ENCODE assay signal across 8 mouse cellular contexts in genomic region chr8:73354201-73354881, GRCm38 (mm10). TPM values are rescaled to one million over a fixed set of nuclear protein-coding genes. Genes with fewer than 3 reads are reported as not detected.
DNase-seq lines count a peak whose midpoint lies in the region; ATAC-seq and TF ChIP-seq lines count a peak whose summit lies in the region.

No protein-coding gene starts in this region.

- peak overlapping the region; percentile 83 for H3K4me3 ChIP-seq in cortical plate, adult 2 months (ENCODE audit: insufficient read depth, low read length)
- H3K4me3 ChIP-seq in intestine, embryonic 14.5 days (ENCODE audit: low read depth, low read length) = peak overlapping the region; percentile 81

- H3K9me3 ChIP-seq in intestine, embryonic 14.5 days (ENCODE audit: control insufficient read depth, low read length) = no peaks in the 10 kb centered on the region

- peak; percentile 66 for DNase-seq in adrenal gland, adult 2 months
- DNase-seq in gastrocnemius, postnatal 14 days = peak; percentile 39
- DNase-seq in intestine, embryonic 14.5 days (ENCODE audit: low spot score) = peak; percentile 76
- peak; percentile 80 to 91 for DNase-seq in left cerebral cortex, postnatal 25 days (ENCODE audit: low spot score in 2 of 2)
- DNase-seq in right cerebral cortex, postnatal 25 days = peak; percentile 83

- no peaks in the 10 kb centered on the region; the same call in 1 of the 2 replicates for H3K4me1 ChIP-seq in cortical plate, adult 2 months (ENCODE audit: control insufficient read depth, insufficient read depth, low read length)
- H3K4me1 ChIP-seq in intestine, embryonic 14.5 days (replicated peaks; ENCODE audit: control insufficient read depth, insufficient read depth, low read length) = peaks cover 15% of the 10 kb centered on the region

- H3K4me2 ChIP-seq in intestine, embryonic 14.5 days (ENCODE audit: low read length) = peak overlapping the region; percentile 81

- TF ChIP-seq POLR2A in cortical plate, adult 2 months (IDR thresholded peaks at IDR 0.05; ENCODE audit: extremely low read depth, insufficient read depth, low read length) = peak; percentile 67

- under 1% methylated on average over 25 of the region's 25 CpGs for WGBS in intestine, embryonic 14.5 days

- no peaks in the 10 kb centered on the region for H3K36me3 ChIP-seq in intestine, embryonic 14.5 days (ENCODE audit: control insufficient read depth, insufficient read depth, low read length)

- intact Hi-C loops in gastrocnemius, postnatal 14 days (cut with DNase I; ENCODE audit: low total_unique reads) = loop anchor here (10.0 kb wide), 1 partner anchor 120 kb away; no protein-coding TSS in a partner anchor
- intact Hi-C loops in left cerebral cortex, postnatal 25 days (cut with DNase I) = loop anchor here (2.0 to 10.0 kb wide), 5 partner anchors 347 to 1568 kb away; no protein-coding TSS in a partner anchor

- peak overlapping the region; percentile 53 for H3K27ac ChIP-seq in cortical plate, adult 2 months (ENCODE audit: insufficient read depth, low read length)
- peak overlapping the region; percentile 74 for H3K27ac ChIP-seq in intestine, embryonic 14.5 days (ENCODE audit: low read depth)

- no peak for TF ChIP-seq CTCF in cortical plate, adult 2 months (IDR thresholded peaks at IDR 0.05; ENCODE audit: extremely low read depth, insufficient read depth, low read length)

- peak; percentile 24 for ATAC-seq in intestine, embryonic 14.5 days (replicated peaks; ENCODE audit: low FRiP score, low TSS enrichment, low read depth)
- peak; percentile 9; the same call in 1 of the 2 replicates for ATAC-seq in megakaryocyte progenitor cell, adult 5-6 weeks (replicated peaks; ENCODE audit: poor library complexity)
- no peak for ATAC-seq in erythroid progenitor cell, adult 5-6 weeks (replicated peaks; ENCODE audit: low FRiP score, poor library complexity, severe bottlenecking)

- no peaks in the 10 kb centered on the region for H3K27me3 ChIP-seq in intestine, embryonic 14.5 days (replicated peaks; ENCODE audit: control insufficient read depth, insufficient read depth, low read length)

- peak overlapping the region; percentile 42 for H3K9ac ChIP-seq in intestine, embryonic 14.5 days (ENCODE audit: low read length)

RNA-seq across cellular contexts. Expression of gene Large1, which starts 1.0 kb away (rescaled TPM):
- 10 to 100 TPM; 22.2 to 26.7 TPM for total RNA-seq in adrenal gland, adult 2 months (2021)
- 7.8 and 8.8 TPM in 2 replicates for polyA plus RNA-seq in adrenal gland, adult 2 months (2012; rRNA removed)
- 78.8 and 84.5 TPM in 2 replicates for polyA plus RNA-seq in cortical plate, adult 2 months (2012; rRNA removed)
- 10 to 100 TPM; 17.7 to 19.0 TPM for total RNA-seq in gastrocnemius, postnatal 14 days (2021)
- 14.6 and 15.3 TPM in 2 replicates for polyA plus RNA-seq in intestine, embryonic 14.5 days (2014; fragmentation: Nextera tagmentation; extraction: Ambion mirVana)
- 100 to 1,000 TPM; 159 to 168 TPM for total RNA-seq in left cerebral cortex, postnatal 25 days (2021)
- total RNA-seq in megakaryocyte progenitor cell, adult 5-6 weeks (2015) = 3.9 and 5.3 TPM in 2 replicates
- 1.4 and 1.9 TPM in 2 replicates for total RNA-seq in megakaryocyte progenitor cell, adult 5-6 weeks (2017)
- total RNA-seq in erythroid progenitor cell, adult 5-6 weeks (2015; ENCODE audit: low replicate concordance) = 1.1 and 1.7 TPM in 2 replicates
- 0.39 TPM in 1 of 2 replicates, not detected in the other for total RNA-seq in erythroid progenitor cell, adult 5-6 weeks (2017; ENCODE audit: low replicate concordance)

Comparison
In these comparisons a context has a peak if more than half of its experiments do, and no peak if none do; other contexts are left out.
1. RNA of gene Large1, which starts 1.0 kb away (total RNA-seq): 159 to 168 TPM in left cerebral cortex, postnatal 25 days; 22.2 to 26.7 TPM in adrenal gland, adult 2 months, 17.7 to 19.0 TPM in gastrocnemius, postnatal 14 days, 1.4 to 5.3 TPM in megakaryocyte progenitor cell, adult 5-6 weeks and 0.39 to 1.7 TPM in erythroid progenitor cell, adult 5-6 weeks; every median in the first group is over 4 times any median in the second.
2. Peak in every context shown above with its lines, with median percentiles within 50 percentile points of each other: DNase-seq.